Mouse (Mus musculus) hindbrain, embryonic 10.5 days (tissue): Measurements from ENCODE around the gene Syt11. TPM values are rescaled to one million over a fixed set of nuclear protein-coding genes. Genes with fewer than 3 reads are reported as not detected.

Source experiments
- DNase-seq: peaks from one replicate; pipeline ENCODE4 v3.0.0-alpha.2; 2017; ENCODE audit warnings: low spot score
- H3K27ac ChIP-seq: fragments of 300-500 bp; sonication (generic); 2 replicates; pipeline ENCODE4 v1.5.1; 2016; ENCODE audit warnings: mild to moderate bottlenecking, moderate library complexity
- H3K27me3 ChIP-seq: fragments of 300-500 bp; sonication (generic); 2 replicates; pipeline ENCODE4 v1.6.1; 2016; ENCODE audit warnings: mild to moderate bottlenecking; ENCODE audit not compliant: poor library complexity, insufficient read depth, severe bottlenecking
- H3K36me3 ChIP-seq: fragments of 300-500 bp; sonication (generic); 2 replicates; pipeline ENCODE4 v1.6.1; 2016; ENCODE audit warnings: mild to moderate bottlenecking, moderate library complexity
- H3K4me1 ChIP-seq: fragments of 300-500 bp; sonication (generic); replicated peaks from 2 replicates; pipeline ENCODE4 v1.6.1; 2016; ENCODE audit warnings: mild to moderate bottlenecking
- H3K4me3 ChIP-seq: fragments of 300-500 bp; sonication (generic); 2 replicates; pipeline ENCODE4 v1.5.1; 2016; ENCODE audit warnings: mild to moderate bottlenecking, moderate library complexity
- H3K9me3 ChIP-seq: fragments of 300-500 bp; sonication (generic); 2 replicates; pipeline ENCODE4 v1.6.1; 2016; ENCODE audit warnings: mild to moderate bottlenecking, moderate library complexity
- WGBS: fragments of 180-500 bp; shearing (Covaris S2); methylation state at CpG from one replicate; pipeline ENCODE4 v1.1.7; 2016; 5-methylcytosine and 5-hydroxymethylcytosine counted together
- polyA plus RNA-seq: library from polyadenylated mRNA; unstranded; fragments of >200 nt; fragmentation: Nextera tagmentation; extraction: Ambion mirVana; gene quantifications from 2 replicates; pipeline ENCODE4 v1.2.1, GENCODE M21; 2016

The Syt11 gene
- polyA plus RNA-seq, 1 experiment from 2014 or later = 147 TPM

DNA sequence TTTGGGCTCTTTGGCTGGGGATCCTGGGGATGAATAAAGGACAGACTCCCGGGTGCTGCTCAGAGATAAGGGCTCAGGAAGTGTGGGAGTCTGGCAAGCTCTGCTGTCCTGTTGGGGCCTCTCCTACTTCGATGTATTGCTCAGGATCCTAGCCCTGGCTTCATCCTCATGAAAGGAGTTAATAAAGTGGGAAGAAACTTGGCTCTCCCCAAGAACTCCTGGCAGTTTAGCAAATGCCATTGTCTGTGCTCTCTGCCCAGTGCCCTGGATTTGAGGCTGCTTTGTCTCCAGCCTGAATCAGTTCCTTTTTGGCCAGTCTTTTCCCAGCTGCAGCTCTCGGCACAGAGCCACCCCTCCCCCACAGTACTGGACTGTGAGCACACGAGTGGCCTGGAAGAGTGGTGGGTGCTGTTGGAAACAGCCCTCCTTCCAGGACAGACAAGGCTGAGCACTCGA is 16.9 kb downstream of the Syt11 start:
- WGBS = 13% methylated on average over 5 of the region's 5 CpGs
- Histone ChIP-seq H3K27ac (peak overlapping the region; percentile 92), H3K4me3 (peak overlapping the region; percentile 27), H3K27me3 (no peaks in the 10 kb centered on the region), H3K9me3 (no peaks in the 10 kb centered on the region), H3K4me1 (peaks cover 38% of the 10 kb centered on the region), H3K36me3 (peaks cover 98% of the 10 kb centered on the region)
- peak; percentile 63 for DNase-seq

DNA sequence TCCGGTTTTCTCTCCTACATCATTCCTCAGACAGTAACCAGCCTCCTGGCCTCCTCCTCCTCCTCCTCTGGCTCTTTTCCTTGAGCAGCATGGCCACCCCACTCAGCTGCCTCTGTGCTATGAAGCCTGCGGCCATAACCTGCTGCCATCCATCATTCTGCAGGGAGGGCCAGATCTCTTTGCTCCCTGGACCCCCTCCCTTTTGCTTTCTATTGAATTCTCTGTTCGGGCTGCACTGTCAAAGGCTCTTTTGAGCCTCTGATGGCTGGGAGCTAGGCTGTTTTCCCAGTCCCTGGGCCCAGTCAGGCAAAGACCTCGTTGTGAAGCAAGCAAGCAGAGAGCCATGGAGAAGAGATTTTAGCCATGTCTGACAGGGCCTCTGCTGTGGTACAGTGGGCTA is 18.7 kb downstream of the Syt11 start:
- H3K36me3 ChIP-seq = peaks cover 100% of the 10 kb centered on the region

DNA sequence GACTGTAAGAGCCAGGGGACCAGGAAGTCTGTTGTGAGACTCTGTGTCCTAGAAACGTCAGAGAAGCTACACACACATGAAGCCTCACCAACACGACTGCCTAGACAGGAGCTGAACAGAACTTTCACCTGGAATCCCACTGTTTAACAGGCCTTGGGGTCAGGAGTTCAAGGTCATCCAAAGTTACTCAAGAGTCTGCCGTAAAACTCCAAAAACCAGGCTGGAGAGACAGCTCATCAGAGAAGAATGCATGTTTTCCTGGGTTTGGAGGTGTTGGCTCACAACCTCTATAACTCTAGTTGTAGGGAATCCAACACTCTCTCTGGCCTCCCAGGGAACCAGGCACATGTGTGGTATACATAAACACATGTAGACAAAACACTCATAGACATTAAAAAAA is 19.4 kb downstream of the Syt11 start:
- 77% methylated on average over 3 of the region's 3 CpGs for WGBS
- Histone ChIP-seq H3K27ac (no peak overlapping the region), H3K36me3 (peaks cover 100% of the 10 kb centered on the region)

More for the DNA sequence above, 18.7 kb downstream of the Syt11 start:
- H3K27ac ChIP-seq = peak overlapping the region; percentile 92
- DNase-seq = peak; percentile 29
- H3K4me3 ChIP-seq = 0 out of 2 replicates have a peak overlapping the region, but pooled peaks have one; percentile 7
- 48% methylated on average over 4 of the region's 4 CpGs for WGBS
- H3K27me3 ChIP-seq = no peaks in the 10 kb centered on the region
- H3K4me1 ChIP-seq = peaks cover 38% of the 10 kb centered on the region
- no peaks in the 10 kb centered on the region for H3K9me3 ChIP-seq

GRCm38 (mm10) chr3:88754283-88754682 is 20.7 kb downstream of the Syt11 start:
- Histone ChIP-seq H3K9me3 (peaks cover 6% of the 10 kb centered on the region), H3K36me3 (peaks cover 100% of the 10 kb centered on the region), H3K4me3 (no peak overlapping the region), H3K4me1 (peaks cover 34% of the 10 kb centered on the region), H3K27ac (no peak overlapping the region), H3K27me3 (no peaks in the 10 kb centered on the region)
- no peak for DNase-seq
- WGBS = 81% methylated on average over 4 of the region's 4 CpGs

More for the DNA sequence above, 19.4 kb downstream of the Syt11 start:
- no peak overlapping the region for H3K4me3 ChIP-seq
- no peak for DNase-seq
- H3K9me3 ChIP-seq = no peaks in the 10 kb centered on the region
- no peaks in the 10 kb centered on the region for H3K27me3 ChIP-seq
- H3K4me1 ChIP-seq = peaks cover 38% of the 10 kb centered on the region

- Histone ChIP-seq H3K4me1 (no peaks in the 10 kb centered on the region), H3K9me3 (peaks cover 35% of the 10 kb centered on the region), H3K4me3 (no peak overlapping the region), H3K27ac (no peak overlapping the region), H3K36me3 (peaks cover 99% of the 10 kb centered on the region), H3K27me3 (no peaks in the 10 kb centered on the region)
- DNase-seq = no peak
- 94% methylated on average over 4 of the region's 4 CpGs for WGBS
Observed at GRCm38 (mm10) chr3:88746871-88747231, 28.1 kb downstream of the Syt11 start.

DNA sequence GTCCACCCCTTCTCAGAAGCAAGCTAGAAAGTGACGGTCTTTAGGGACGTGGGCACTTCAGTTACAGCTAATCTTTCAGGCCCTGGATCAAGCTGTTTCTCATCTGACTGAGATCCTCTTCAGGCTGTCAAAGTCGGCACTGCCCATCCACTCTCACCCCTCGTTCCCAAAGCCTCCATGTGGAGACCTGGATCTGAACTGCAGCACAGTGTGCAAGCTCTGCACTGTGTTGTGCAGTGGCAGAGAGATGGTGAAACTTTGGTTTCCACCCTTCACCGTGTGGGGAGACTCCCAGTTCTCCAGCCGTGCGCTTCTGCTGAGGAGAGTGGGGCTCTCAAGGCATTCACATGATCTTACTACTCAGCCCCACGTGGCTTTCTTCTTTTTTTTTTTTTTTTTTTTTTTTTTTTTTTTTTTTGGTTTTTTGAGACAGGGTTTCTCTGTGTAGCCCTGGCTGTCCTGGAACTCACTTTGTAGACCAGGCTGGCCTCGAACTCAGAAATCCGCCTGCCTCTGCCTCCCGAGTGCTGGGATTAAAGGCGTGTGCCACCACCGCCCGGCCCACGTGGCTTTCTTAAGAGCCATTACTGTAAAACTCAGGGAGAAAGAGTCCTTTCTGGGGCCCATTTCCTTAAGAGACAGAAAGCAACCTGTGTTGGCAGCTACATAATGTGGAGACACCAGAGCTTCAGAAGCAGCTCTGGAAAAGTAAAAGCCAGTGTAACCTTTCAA is 28.7 kb downstream of the Syt11 start:
- H3K9me3 ChIP-seq = peaks cover 35% of the 10 kb centered on the region
- H3K36me3 ChIP-seq = peaks cover 99% of the 10 kb centered on the region
- no peak for DNase-seq
- no peak overlapping the region for H3K4me3 ChIP-seq
- H3K4me1 ChIP-seq = no peaks in the 10 kb centered on the region
- no peaks in the 10 kb centered on the region for H3K27me3 ChIP-seq
- 96% methylated on average over 15 of the region's 15 CpGs for WGBS
- H3K27ac ChIP-seq = no peak overlapping the region

GRCm38 (mm10) chr3:88745534-88745933 is 29.4 kb downstream of the Syt11 start:
- no peak for DNase-seq
- Histone ChIP-seq H3K27ac (no peak overlapping the region), H3K36me3 (peaks cover 97% of the 10 kb centered on the region), H3K27me3 (no peaks in the 10 kb centered on the region), H3K9me3 (peaks cover 35% of the 10 kb centered on the region), H3K4me1 (no peaks in the 10 kb centered on the region), H3K4me3 (no peak overlapping the region)
- WGBS = 92% methylated on average over 9 of the region's 9 CpGs

DNA sequence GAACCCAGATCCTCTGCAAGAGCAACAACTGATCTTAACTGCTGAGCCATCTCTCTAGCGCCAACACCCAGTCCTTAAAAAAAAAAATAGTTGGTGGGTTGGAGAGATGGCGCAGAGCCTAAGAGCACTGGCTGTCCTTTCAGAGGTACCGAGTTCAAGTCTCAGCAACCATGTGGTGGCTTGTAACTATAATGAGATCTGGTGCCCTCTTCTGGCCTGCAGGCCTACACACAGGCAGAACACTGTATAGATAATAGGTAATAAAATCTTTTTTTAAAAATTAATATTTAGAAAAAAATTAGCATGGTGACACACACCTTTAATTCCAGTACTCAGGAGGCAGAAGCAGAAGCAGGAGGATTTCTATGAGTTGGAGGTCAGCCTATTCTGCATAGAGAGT is 34.8 kb downstream of the Syt11 start:
- DNase-seq = no peak
- H3K36me3 ChIP-seq = peaks cover 72% of the 10 kb centered on the region
- H3K27me3 ChIP-seq = no peaks in the 10 kb centered on the region
- 95% methylated on average over 3 of the region's 3 CpGs for WGBS
- no peak overlapping the region for H3K4me3 ChIP-seq
- H3K4me1 ChIP-seq = no peaks in the 10 kb centered on the region
- H3K9me3 ChIP-seq = no peaks in the 10 kb centered on the region
- H3K27ac ChIP-seq = no peak overlapping the region

GRCm38 (mm10) chr3:88738641-88739040 is 36.3 kb downstream of the Syt11 start:
- Histone ChIP-seq H3K4me1 (no peaks in the 10 kb centered on the region), H3K4me3 (no peak overlapping the region), H3K36me3 (peaks cover 61% of the 10 kb centered on the region), H3K27me3 (no peaks in the 10 kb centered on the region), H3K27ac (no peak overlapping the region), H3K9me3 (no peaks in the 10 kb centered on the region)
- WGBS = 62% methylated on average over 3 of the region's 3 CpGs
- peak; percentile 46 for DNase-seq

GRCm38 (mm10) chr3:88736556-88736955 is 38.4 kb downstream of the Syt11 start:
- H3K36me3 ChIP-seq = peaks cover 53% of the 10 kb centered on the region
- no peak overlapping the region for H3K4me3 ChIP-seq
- 96% methylated on average over 2 of the region's 2 CpGs for WGBS
- H3K9me3 ChIP-seq = no peaks in the 10 kb centered on the region
- H3K27me3 ChIP-seq = no peaks in the 10 kb centered on the region
- no peaks in the 10 kb centered on the region for H3K4me1 ChIP-seq
- H3K27ac ChIP-seq = no peak overlapping the region
- DNase-seq = no peak

DNA sequence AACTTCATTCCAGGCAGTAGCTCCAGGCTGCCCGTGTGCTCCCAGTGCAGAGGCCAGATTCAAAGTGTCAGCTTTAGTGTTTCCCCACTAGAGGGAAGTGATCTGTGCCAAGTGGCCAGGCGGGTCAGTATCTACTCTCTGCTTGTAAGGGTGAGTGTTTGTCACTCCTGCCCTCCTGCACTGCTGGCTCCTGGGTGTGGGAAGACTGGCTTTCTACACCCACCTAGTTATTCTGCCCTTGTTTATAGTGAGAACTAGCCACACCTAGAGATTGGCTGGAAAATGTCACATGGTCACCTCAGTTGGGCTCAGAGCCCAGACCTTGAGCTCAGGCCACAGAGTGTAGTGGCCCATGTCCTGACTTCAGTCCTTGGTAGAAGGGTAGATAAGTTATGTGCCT is 55.9 kb downstream of the Syt11 start:
- WGBS = 84% methylated on average over 2 of the region's 2 CpGs
- H3K4me3 ChIP-seq = no peak overlapping the region
- H3K36me3 ChIP-seq = peaks cover 55% of the 10 kb centered on the region
- peaks cover 7% of the 10 kb centered on the region for H3K9me3 ChIP-seq
- H3K27me3 ChIP-seq = no peaks in the 10 kb centered on the region
- H3K27ac ChIP-seq = no peak overlapping the region
- H3K4me1 ChIP-seq = peaks cover 17% of the 10 kb centered on the region
- no peak for DNase-seq

- H3K9me3 ChIP-seq = no peaks in the 10 kb centered on the region
- peak overlapping the region; percentile 80 for H3K4me3 ChIP-seq
- 78% methylated on average over 1 of the region's 1 CpGs for WGBS
- H3K4me1 ChIP-seq = peaks cover 17% of the 10 kb centered on the region
- no peaks in the 10 kb centered on the region for H3K27me3 ChIP-seq
- DNase-seq = no peak
- no peak overlapping the region for H3K27ac ChIP-seq
- peaks cover 55% of the 10 kb centered on the region for H3K36me3 ChIP-seq
Observed at GRCm38 (mm10) chr3:88717831-88718230, 57.1 kb downstream of the Syt11 start.

GRCm38 (mm10) chr3:88717198-88717798 is 57.7 kb downstream of the Syt11 start:
- peak; percentile 56 for DNase-seq
- H3K27ac ChIP-seq = peak overlapping the region; percentile 89
- H3K9me3 ChIP-seq = no peaks in the 10 kb centered on the region
- no peaks in the 10 kb centered on the region for H3K27me3 ChIP-seq
- H3K36me3 ChIP-seq = peaks cover 61% of the 10 kb centered on the region
- peaks cover 17% of the 10 kb centered on the region for H3K4me1 ChIP-seq
- H3K4me3 ChIP-seq = peak overlapping the region; percentile 80
- WGBS = 10% methylated on average over 9 of the region's 9 CpGs
